Mouse (Mus musculus) T-cell, adult 2 months (primary cell): ENCODE measurements around the gene Adamts17.

Experiments
- DNase-seq: peaks from one replicate; pipeline ENCODE4 v3.0.0; 2022; ENCODE audit warnings: low spot score

The Adamts17 gene

DNA sequence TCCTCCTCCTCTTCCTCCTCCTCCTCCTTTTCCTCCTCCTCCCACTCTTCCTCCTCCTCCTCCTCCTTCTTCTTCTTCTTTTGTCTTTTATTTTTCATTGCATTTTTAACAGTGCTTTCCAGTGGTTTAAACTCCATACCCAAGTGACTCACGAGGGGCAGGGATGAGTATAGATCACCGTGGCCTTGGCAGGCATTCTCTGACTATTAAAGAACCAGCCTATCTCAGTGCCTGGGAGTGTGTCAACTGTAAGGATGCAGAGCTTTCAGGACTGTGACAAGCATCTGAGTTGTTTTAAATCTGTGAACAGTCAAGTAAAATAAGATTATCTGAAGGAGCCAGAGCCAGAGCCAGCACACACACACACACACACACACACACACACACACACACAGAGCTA is 130.7 kb downstream of the Adamts17 start:
- no peak for DNase-seq

DNA sequence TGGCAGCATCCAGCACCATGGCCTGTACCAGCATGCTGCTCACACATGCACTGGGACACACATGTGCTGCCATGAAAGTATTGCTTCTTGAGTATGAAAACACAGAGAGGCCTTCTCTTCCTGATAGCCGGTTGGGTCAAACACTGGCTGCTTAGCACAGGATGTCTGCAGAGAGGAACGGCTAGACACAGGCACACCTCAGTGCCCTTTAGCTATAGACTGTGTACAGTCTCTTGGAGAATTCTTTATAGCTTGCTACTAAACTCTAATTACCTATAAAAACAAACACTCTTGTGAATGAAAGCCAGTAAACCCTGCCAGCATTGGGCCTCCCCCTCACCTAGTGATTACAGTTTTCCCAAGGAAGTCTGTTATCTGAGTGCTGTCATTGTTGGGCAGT is 131.4 kb downstream of the Adamts17 start:
- no peak for DNase-seq

DNA sequence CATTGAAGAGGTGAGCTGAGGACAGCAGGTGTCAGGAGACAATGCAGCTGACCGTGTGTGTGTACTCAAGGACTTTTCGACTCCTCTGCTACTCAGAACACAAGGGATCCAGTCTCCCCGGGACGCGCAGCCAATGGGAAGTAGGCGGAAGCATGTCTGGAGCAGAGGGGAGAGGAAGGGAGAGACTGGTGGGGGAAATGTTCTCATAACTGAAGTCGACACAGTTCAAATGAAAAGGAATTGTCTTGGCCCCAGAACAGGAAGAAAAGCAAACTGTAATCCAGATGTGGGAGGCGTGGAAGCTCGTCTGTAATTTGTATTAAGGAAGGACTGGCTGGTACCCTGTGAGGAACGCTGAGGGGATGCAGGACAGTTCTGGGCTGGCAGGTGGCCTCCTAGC is 135.3 kb downstream of the Adamts17 start:
- no peak for DNase-seq

DNA sequence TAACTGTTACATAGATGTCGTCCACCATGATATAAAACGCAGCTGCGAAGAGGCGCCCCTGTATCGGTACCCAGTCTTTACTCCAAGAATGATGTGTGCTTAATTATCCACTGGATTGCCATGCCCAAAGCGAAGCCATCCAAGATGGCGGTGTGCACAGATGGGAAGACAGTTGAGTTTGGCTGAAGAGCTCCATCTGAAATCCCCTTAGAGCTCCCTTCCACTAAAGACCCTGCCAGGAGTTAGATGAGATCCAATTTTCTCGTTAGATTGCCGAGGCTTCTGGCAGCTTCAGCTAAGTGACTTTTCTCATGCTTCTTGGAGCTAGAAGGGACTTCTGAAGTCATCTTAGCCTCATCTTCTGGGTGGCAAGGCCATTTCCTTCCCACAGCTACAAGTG is 136.8 kb downstream of the Adamts17 start:
- DNase-seq = no peak

DNA sequence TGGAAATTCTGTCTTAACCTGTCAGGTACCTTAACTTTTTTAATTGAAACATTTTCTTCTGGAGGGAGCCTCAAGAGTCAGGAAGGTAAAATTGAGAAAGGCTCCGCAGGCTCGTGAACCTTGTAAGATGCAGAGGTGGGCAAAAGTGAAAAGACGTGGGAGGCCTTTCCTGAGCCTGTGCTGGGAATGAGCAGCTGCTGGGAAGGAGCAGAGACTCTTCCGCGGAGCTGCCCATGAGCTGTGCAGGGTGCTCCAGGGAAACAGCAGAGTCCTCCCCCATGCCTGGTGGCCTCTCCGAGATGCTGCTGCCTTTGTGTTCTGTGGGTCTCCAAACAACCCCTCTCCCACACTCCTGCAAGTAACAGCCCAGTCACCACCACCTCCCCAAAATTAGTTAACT is 142.1 kb downstream of the Adamts17 start:
- DNase-seq = no peak

DNA sequence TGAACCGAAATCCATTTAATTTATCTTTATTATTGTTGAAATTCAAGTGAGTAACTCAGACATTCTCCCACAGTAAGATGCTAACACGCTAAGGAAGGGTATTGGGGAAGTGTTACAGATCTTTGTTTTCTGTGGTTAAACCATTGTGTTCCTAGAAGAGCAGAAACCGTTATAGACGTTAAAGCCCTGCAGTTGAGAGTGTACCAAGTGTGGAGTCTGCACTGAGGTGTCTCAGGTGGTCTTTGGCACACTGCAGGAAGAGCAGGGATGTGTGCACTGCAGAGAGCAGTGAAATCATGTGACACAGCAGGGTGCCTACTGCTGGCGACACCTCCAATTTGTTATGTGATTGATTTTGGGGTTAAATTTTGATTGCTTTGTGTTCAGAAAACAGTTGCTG is 142.5 kb downstream of the Adamts17 start:
- no peak for DNase-seq

DNA sequence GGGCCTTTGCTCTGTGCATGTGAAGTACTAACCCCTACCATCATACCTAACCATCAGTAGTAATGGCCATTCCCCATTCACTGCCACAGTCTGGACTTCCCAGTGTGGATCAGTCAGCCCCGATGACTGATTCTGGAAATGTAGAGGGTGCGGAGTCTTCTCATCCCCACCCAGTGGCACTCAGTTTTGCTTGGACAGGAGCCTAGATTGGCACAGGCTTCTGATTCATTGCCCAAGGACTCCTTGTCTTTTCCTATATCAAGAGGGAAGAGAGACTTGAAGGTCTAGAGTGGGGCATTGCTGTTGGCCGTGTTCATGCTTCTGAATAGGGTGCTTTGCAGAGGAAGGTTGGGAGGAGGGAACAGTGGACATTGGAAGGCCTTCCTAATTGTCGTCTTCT is 148.1 kb downstream of the Adamts17 start:
- no peak for DNase-seq

DNA sequence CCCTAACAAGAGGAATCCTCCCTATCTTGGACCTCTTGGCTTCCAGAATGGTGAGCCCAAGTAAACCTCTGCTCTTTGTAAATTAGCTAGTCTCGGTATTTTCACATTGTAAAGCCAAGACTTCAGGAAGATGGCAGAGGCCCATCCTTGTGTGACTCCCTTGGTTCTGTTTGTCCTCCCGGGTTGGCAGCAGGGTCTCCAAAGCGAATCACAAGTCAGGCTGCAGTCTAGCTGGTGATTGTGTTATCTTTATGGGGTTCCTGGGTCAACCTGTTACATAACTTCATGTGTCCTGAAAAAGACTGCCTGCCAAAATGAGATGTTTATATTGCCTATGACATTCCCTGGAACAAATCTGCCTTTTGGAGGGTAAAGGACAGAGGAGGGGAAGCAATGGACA is 148.9 kb downstream of the Adamts17 start:
- no peak for DNase-seq

DNA sequence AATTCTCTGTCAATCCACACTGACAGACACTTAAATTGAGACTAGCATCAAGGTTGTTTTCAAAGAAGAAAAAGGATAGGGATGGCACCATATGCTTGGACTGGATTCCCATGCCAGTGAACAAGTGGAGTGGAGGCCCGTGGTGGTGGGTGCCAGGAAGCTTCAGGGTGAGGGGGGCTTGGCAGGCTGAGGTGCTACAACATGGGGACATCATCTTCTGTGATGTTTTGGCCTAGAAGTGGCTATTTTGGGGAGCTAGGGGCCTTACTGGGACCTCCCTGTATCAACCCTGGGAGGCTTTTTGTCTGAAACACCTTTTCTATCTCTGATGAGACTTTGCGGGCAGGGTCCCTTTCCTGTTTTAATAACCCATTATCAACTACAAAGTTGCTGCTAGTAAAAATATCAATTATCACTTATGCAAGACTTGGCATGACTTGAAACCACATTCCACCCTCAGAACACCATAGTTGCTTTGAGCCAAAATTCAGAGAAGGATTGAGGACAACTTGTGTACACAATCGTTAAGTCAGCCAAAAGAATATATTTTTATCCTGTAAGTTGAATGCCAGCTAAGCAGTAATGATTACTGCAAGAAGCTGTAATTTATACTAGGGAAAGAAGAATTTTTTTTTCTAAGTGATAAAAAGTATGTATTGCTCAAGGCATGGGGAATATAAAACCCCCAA is 150.0 kb downstream of the Adamts17 start:
- no peak for DNase-seq

DNA sequence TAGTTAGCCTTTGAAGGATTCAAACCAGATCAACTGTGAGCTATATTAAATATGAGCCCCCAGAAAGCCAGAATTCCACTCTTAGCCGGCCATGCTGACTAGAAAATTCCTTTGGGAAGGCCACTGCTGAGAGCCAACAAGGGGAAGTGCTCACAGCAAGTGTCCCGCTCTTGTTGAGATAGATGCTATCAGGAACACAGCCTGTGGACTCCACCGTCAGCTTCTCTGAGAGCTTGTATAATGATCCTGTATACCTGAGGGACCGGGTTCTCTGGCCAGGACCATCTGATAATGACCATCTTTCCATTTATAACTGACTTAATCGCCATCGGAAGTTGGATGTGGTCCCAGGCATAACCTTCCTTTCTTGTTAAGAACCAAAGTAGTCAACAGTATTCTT is 159.3 kb downstream of the Adamts17 start:
- no peak for DNase-seq

DNA sequence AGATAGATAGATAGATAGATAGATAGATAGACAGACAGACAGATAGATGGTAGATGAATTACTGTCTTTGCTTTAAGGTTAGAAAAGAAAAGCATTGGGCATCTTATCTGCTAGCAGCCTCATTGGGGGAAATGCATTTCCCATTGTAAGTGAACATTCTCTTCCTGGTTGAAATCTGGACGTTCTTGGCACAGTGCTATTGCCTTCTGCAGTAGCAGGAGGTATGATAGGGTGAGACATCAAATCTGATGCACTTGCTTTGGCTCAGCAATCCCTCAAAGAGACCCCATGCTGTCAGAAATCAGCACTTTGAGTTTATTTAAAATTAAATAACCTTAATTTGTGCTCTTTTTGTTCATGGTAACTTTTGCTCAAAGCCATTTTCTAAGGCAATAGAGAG is 164.1 kb downstream of the Adamts17 start:
- DNase-seq = no peak

DNA sequence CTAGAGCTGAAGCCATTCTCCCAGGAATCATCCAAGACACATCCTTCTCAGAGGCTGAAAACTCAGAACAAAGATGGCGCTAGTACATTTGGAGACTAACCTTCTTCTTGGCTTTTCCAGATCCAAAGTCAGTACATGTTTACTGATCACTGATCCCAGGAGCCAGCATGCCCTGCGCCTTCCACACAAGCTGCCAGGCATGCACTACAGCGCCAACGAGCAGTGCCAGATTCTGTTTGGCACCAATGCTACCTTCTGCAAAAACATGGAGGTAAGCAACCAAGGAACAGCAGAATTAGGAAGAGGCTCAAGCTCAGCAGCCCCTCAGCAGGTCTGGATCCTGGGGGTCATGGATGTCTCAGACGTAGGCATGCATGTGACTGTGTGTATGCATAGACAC is 164.7 kb downstream of the Adamts17 start:
- DNase-seq = no peak

DNA sequence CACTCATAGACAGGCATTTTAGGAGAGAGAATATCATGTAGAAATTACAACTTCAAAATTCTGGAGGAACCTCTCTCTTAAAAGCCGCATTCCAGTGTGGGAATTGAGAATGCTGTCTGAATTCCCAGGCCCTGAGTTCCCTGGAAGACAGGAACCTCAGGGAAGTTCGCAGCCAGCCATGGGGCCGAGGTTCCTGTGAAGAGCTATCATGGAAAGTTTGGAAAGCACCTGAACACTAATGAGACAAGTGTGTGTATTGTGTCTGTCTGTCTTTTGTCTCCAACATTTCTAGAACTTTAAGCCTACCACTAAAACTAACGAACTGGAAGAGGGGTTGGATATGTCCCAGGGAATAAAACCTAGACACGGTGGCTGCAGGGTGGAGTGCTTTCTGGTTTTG is 170.3 kb downstream of the Adamts17 start:
- DNase-seq = no peak

DNA sequence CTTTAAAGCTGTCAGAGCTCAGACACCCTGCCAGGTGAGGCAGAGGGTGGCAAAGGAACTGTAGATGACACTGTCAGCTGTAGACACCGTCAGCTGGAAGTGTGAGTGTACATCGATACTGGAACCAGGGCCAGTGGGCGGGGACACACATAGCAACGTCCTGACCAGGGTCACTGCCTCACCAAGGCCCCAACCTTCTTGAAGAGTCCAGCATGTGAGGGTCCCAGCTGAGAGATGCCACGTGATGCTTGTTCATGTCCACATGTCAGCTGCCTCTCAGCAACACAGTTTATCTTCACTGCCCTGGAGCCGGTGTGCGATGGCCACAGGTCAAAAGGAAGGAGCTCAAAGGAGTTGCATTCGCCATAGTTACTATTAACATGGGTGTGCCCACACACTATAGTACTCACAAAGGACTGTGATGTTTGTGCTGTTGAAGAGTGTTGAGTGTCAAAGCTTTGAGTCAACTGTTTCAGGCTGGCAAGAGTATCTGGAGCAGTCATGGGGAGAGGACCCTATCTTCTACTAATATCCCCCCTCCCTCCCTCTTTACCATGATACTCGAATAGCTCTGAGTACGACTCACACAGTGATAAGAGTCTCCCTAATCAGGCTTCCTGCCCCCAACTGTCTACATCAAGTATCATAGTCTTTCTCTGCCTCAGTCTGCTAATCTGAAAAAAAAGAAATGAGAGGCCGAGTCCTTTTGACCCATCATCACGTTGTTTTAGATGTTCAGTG is 172.6 kb downstream of the Adamts17 start:
- no peak for DNase-seq

DNA sequence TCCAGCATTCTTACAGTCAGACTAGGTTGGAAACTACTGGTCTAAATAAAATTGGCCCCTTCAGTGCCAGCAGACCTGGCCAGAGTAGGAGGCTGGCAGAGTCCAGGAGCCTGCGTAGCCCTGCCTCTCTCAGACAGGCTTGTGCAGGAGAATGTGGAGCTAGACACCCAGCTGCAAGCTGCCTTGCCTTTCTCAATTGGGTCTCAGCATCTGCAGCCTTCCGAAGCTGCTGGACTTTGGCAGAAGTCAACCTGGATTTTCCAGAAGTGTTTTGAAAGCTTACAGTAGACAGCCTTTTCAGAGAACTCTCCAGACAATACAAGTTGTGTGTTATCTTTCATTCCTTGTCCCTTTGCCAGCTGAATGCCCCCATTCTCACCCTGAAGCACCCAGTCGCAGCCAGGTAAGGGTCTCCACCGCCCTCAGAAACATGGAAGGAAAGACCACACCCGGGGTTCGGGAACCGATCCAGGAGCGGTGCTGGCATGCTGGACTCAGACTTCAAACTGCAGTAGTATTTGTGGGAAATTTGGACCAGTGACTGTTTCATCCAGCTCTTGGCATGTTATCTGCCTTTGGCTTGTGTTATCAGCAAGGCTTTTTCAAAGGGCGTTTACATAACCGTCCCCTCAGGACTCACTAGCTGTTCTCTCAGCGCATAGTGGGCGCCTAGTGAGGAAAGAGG is 173.8 kb downstream of the Adamts17 start:
- no peak for DNase-seq

DNA sequence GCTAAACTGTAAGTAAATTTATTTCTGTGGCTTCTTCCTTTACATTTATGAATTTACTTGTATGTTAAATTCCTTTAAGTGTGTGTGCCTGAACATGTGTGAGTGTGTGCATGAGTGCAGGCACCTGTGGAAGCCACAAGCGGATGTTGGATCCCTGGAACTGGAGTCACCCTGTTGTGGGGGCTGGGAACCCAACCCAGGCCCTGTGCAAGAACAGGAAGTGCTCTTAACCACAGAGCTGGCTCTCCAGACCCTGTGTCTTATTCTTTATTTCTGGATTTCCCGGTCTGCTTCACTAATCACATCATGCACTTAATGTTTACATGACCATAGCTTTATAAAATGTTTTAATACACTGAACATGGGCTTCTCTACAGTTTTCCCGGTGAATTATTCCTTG is 180.4 kb downstream of the Adamts17 start:
- DNase-seq = no peak

DNA sequence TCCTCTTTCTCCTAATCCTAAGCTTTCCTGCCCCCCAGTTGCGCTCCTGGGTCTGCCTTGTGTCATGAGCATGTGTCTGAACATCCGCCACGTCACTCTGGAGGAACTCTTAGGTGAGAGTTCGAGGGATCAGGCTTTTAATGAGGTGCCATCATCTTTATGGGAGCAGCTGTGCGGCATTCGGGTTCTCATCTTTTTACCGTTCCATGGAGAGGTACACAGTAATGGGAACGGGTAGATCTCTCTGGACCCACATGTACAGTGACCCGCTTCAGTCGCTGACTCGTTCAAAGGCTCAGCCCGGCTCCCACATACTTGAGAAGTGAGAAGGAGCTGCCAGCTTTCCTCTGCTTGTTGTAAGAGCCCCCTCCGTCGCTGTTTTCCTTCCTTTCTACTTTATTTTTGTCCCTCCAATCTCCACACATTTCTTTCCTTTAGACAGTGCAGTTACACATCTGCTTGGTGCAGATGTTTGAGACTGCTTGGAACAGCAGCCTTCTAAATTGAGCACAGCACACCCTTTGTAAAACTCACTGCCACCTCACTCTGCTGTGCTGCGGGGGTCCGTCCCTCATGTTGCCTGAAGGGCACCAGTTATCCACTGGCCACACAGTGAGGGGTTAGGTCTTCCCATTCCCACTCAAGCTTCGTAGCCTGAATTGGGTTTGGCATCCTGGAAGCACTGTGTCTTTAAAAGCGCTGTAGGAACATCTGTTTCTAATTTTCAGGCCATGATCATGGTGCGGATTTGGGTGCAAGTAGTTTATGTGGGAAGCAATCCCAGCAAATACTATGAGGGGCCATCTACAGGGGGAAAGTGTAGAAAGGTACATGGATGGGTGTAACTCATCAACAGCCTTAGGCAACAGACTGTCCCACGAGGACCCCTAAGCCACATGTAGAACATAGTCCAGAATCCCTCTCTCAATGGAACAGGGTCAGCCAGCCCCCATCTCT is 186.9 kb downstream of the Adamts17 start:
- no peak for DNase-seq

DNA sequence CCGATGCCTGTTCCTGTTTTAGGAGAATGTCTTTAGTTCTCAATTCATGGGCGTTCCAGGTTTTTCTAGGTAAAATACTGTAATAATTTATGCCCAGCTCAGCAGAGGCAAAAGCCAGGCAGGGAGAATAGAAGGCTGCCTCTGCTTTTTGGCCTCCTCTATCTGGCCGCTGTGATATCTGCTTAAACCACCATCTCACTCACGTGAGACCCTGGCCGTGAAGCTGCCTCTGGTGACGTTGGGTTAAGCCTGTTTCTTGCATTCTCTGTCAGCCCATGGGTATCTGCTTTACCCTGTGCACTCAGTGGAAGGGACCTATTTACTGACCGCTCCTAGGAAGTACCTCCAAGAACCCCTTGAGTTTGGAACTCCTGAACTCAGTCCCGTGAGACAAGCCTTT is 187.7 kb downstream of the Adamts17 start:
- DNase-seq = no peak

DNA sequence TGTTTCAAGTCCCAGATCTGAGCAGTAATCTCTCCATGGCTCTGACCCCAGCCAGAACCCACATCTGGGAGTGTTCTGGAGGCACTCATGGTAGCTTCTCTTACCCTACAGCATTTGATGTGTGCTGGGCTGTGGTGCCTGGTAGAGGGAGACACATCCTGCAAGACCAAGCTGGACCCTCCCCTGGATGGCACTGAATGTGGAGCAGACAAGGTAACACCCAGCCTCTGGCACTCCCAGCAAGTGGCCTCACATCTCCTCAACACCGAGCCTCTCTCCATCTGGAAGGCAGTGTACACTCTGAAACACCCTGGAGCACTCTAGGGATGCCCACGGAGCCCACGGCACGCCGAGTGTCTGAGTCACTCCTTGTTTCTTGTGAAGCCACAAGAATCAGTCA is 188.2 kb downstream of the Adamts17 start:
- no peak for DNase-seq

DNA sequence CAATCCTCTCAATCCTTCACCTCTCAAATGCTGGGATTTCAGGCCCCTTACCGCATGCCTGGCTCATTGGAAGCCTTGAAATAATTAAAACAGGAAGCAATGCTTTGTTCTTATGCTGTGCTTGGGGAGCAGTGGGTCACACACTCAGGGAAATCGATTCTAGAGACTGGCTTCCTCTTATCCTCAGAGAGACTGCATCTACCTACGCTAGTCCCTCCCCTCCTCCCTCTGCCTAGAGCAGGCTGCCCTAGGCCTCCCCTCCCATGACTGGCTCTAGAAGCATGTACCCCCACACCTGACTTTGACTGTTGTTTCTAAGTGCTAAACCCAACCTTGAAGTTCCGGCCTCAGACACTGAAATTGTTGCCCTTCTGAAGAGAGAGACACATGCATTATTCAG is 189.4 kb downstream of the Adamts17 start:
- no peak for DNase-seq

DNA sequence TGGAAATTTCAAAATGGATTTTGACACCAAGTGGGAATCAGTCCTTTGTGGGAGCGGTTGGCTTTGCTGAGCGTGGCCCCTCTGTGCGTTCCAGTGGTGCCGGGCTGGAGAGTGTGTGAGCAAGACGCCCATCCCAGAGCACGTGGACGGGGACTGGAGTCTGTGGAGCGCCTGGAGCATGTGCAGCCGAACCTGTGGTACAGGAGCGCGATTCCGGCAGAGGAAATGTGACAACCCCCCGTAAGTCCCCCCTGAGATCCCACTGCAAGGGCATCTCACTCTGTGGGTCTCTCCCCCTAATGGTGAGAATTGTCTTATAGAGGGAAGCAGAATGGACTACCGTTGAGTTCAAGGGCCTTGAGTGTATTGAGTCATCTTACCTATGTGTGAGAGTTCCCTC is 189.9 kb downstream of the Adamts17 start:
- no peak for DNase-seq

DNA sequence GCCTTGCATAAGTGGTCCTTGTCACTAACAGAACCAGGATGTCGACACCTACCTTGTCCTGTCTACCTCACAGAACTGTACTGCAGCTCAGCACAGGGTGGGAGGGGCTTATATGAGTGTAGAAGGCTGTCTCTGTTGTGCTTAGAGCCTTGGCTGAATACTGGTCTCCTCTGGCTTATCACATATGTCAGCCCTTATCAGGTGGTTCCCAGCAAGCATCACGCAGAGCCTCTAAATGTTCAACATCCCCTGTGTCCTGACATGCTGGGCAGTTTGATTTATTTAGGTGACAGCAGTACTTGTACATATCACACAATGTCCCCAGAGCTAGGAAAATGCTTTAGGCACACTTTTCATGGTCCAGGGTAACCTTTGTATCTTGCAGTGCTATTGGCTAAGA is 191.7 kb downstream of the Adamts17 start:
- no peak for DNase-seq
